In the genomic region with DNA sequence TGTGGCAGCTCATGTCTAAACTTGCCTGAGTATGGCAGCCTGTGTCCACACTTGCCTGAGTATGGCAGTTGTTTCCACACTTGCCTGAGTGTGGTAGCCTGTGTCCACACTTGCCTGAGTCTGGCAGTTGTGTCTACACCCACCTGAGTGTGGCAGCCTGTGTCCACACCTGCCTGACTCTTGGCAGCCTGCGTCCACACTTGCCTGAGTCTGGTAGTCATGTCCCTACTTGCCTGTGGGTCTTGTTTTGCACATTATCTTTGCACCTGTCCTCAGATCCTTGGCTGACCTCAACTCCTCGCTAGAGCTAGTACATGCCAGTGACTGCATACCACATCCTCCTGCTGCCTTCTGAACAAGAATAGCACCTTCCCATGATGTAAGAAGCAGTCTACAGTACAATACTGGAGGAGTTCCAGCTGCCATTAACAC, we compare ENCODE assay signal across 1 mouse cellular context.
TF ChIP-seq lines count a peak whose summit lies in the region.

No protein-coding gene starts in this region.

TF ChIP-seq in CH12.LX, 34 proteins besides CTCF, POLR2A, EP300 and RAD21 (continued from another document):
- TF ChIP-seq KAT2A (IDR thresholded peaks at IDR 0.05; ENCODE audit: insufficient replicate concordance, low read length) = 0 out of 2 replicates have a peak, but pooled peaks have one; percentile 26
- TF ChIP-seq TCF12 (IDR thresholded peaks at IDR 0.05; ENCODE audit: low read depth, low read length) = peak; percentile 99
- TF ChIP-seq MYC (IDR thresholded peaks at IDR 0.05; ENCODE audit: low read depth, low read length) = peak; percentile 60; the same call in 1 of the 2 replicates
- TF ChIP-seq POLR2AphosphoS2 (IDR thresholded peaks at IDR 0.05; ENCODE audit: low read depth, low read length) = no peak
